Mouse (Mus musculus) gastrocnemius, postnatal 14 days (tissue): ENCODE results near the gene Abca1. TPM values are rescaled to one million over a fixed set of nuclear protein-coding genes. Genes with fewer than 3 reads are reported as not detected.

Source experiments
- DNase-seq: peaks from one replicate; pipeline ENCODE4 v3.0.0; 2021; ENCODE audit warnings: mixed read lengths
- intact Hi-C: fragments of 180-260 bp; cut with DNase I; formaldehyde crosslinking; loops from one replicate; pipeline ENCODE4 v1.15.1; 2025; ENCODE audit warnings: low total_unique reads
- total RNA-seq, 2 experiments: library from RNA; stranded (reverse); gene quantifications; 2 replicates each; pipeline ENCODE4 v1.2.3; 2021

The Abca1 gene
- total RNA-seq, 2 experiments from 2014 or later: 14.7 to 25.4 TPM

DNA sequence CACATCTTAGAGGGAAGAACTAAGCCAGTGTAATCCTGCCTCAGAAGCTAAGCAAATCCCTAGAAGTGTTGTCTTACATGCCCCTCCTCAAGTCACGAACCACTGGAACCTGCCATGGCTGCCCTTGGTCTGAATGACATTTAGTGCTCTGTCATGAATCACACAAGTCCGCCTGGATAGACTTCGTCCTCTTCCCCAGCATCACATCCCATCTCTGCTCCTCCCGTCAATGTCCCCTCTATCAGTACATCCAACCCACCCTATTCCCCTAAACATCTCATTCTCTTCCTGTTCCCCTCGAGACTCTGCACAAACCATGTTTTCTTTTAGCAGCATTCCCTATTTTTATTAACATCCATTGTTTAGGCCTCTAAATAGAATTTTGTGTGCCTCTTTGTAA, 58.4 kb downstream of the Abca1 start:
- intact Hi-C loops: no loop called here
- no peak for DNase-seq

DNA sequence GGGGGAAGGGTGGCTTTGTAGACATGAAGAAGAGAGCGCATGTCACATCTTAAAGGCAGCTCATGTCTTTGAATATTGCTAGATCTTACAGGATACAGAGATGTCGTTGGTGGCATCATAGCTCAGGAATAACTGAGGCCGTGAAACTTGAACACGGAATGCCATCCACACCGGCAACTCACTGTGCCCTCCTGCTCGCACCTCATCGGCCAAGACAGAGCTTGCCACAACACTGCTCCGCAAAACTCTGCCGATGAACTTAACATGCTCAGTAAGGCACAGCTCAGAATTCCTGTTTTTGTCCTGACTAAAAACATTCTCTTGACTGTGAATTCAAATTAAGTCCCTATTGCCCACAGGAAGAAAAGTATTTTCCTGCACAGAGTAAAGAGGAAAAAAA, 59.2 kb downstream of the Abca1 start:
- intact Hi-C loops: no loop called here
- DNase-seq: no peak

DNA sequence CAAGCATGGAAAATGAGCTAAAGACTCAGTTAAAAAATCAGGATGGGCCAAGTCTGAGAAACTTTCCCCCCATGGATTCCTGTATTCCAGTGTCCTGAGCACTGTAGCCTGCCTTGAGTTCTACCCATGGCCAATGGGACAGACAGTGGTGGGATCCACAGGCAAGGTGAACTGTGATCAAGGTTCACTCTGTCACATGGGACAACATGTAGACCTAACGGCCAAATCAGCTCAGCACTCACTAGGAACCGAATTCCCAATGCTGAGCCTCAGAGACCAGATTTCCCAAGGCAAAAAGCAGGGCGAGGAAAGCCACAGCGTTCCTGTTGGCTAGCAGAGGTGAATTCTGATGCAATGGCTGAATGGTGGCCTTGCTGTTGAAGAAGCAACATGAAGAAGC, 64.8 kb downstream of the Abca1 start:
- intact Hi-C loops: no loop called here
- DNase-seq: no peak

DNA sequence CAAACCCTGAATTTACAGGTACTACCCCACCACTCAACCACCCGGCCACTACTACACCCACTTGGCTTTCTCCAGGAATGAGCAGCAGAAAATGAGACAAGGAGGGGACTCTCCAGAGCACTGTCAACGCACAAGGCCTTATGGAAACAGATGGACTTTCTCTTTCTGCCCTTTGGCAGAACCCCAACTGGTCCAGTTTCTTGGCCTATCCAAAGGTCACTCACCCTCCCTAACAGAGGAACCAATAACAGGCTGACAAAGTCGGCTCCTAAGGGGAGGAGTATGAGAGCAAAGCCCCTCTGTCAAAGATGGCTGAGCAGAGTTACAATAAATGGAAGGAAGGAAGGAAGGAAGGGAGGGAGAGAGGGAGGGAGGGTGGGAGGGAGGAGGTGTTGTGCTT, 65.4 kb downstream of the Abca1 start:
- intact Hi-C loops: no loop called here
- DNase-seq: no peak

DNA sequence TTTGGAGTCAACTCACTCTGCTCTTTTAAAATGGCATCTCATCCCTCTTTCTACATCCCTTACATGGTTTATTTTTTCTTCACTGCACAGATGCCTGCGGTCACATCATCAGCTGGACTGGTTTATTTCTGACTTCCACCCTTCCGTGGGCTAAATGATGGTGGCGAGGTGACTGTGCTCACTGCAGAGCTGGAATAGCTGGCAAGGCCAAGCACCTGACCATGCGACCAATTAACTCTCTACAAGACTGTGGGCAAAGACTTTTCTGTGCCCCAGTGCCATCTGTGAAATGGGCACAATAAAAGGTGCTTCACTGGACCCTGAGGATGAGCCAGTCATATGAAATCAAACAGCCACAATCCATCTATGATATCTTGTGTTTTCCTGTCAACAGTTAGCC, 66.1 kb downstream of the Abca1 start:
- intact Hi-C loops: no loop called here
- DNase-seq: no peak

DNA sequence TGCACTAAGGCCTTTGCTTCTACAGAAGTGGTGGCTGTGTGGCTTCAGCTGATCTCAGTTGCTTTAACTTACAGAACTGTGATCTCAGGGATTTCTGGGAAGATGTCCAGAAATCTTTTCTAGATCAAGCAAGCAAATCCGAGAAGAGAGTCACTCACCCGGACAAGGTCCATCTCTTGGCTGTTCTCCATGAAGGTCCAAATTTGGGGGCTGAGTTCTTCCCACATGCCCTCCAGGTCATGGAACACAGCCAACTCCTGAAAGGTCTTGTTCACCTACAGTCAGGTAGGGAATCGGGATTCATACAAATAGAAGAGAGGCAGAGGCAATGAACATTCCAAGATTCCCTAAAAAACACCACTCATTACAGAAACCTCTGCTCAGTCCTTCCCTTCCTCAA, 70.1 kb downstream of the Abca1 start:
- intact Hi-C loops: no loop called here
- DNase-seq: no peak

DNA sequence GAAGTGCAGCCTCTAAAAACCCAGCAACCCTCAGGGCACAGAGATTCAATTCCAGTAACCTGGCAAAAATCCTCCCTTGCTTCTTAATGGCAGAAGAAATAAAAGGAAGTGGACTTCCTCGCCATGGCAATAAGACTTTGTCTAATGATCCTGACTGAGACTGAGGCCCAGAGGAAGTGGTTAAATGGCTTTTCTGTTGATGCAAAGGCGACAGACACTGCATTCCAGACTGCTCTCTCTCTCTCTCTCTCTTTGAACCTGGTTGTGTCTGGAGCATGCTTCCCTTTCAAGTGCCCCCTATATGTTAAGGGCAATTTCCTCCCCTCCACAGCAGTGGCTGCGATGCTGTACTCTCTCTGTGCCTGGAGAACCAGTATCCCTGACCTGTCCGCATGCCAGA, 70.7 kb downstream of the Abca1 start:
- intact Hi-C loops: no loop called here
- no peak for DNase-seq

DNA sequence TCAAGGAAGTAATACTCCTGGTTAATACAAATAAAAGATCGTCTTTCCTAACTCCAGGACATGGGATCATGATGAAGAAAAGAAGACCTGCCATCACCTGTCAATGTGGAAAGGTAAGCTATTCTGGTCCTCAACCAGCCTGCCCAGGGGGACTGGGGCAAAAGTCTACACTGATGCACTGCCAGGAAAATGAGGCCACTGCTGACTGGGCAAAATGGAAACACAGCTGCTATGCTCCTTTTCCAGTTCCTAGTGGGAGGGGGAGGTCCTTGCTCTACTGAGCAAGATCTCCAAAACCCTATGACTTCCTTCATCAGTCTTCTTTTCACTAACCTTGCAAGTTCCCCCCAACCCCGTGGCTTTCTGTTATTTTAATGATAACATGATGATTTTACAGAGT, 73.1 kb downstream of the Abca1 start:
- intact Hi-C loops: no loop called here

DNA sequence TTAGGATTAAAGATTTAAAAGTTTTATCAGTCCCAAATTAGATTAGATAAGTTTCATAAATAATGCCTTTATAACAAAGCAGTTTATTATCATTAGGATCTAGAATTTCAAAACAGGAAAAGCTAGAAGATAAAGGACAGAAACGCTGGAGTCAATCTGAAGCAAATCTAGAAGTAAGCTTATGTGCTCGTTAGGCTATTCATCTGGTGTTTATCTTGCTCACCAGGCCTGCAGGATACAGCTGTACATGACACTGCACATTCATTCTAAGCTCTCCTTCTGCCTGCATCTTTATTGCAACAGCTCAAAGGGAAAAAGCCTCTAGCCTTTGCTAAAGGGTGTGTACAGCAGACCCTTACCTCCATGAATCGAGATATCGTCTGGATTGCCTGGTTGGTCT, 74.1 kb downstream of the Abca1 start:
- intact Hi-C loops: no loop called here
- no peak for DNase-seq

More for the DNA sequence above, 73.1 kb downstream of the Abca1 start:
- DNase-seq: no peak

DNA sequence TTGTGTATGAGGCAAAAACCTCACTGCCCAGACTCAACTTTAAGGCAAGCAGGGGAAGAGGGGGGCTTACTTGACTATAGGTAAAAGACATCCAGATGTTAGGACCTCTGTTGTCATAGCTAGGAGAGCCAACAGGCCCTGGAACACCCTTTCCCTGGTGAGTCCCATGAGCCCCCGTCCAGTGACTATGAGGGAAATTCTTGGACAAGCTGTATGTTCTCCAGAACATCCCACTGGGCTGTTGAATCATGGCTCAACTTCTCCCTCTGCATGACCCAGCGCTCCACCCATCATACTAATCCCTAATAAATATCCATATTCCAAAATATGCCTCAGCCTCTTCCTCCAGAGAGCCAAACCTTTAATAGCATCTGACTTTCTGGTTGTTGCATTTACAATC, 76.6 kb downstream of the Abca1 start:
- intact Hi-C loops: no loop called here
- peak; percentile 19 for DNase-seq

DNA sequence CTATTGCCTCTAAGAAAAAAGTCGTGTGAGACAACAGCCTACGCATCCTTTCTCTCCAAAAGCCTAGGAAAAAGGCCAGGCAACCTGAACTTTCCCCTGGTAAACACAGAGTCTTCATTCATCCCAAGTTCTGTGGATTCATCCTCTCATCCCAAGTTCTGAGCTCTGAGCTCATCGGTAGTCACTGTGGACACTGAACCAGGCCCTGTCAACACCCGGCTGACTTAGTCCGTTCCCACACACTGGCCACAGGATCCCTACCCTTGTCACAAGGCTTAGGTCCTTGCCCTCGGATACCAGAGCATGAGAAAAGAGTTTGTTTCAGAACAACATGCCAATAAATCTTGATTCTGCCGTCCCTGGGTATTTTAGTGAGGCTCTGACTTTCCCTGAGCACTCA, 77.2 kb downstream of the Abca1 start:
- no peak for DNase-seq
- intact Hi-C loops: no loop called here

DNA sequence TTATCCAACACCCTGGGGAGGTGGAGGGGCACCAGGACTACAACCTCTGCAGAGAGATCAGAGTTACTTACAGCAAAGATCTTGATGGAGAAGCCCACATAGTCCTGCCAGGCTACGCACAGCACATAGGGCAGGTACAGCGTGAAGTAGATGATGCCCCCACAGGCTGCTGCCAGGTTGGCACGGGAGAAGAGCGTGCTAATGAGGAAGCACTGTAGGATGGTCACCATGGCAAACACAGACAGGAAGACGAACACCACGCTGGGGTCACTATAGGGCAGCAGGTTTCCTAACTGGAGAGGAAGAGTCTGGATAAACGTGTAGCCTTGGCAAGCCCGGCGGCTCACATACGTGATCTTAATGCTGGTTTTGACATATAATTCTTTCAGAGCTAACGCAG, 77.8 kb downstream of the Abca1 start:
- DNase-seq: no peak
- intact Hi-C loops: no loop called here

DNA sequence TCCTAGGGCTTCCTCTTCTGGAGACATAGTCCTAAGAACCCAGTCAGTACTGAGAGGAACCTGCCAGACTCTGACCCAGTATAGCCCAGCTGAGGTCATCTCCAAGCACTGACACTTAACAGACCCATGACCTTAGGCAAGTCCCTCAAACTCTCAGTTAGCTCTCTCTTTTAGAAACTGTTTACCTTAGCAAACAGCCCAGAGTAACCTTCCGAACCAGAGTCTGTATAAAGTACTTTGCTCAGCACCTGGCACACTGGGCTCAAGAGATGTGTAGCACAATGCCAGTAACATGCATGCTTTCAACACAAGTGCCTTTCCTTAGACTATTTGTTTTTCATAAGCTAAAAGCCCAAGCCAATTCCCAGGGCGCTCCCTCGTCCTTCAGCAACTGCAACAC, 79.4 kb downstream of the Abca1 start:
- intact Hi-C loops: no loop called here
- no peak for DNase-seq

DNA sequence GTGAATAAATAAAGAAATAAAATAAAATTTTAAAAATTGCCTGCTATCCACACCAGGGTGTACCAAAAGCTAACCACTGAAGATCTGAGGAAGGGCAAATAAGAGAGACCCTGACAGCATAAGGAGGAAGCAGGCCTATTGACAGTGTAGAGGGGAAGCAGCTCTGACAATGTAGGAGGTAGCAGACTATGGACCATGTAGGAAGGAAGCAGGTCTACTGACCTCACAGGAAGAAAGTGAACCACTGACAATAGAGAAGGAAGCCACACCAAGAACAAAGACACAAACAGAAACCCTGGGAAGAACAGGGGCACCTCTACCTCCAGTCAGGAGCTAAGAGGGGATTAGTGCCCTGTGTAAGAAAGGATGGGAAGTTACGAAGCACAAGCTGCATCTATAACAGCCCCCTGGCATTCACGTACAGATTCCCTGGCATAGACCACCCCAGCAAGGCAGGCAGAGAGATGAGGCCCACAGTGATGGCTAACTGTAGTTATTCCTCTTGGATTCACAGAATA, 80.8 kb downstream of the Abca1 start:
- DNase-seq: no peak
- intact Hi-C loops: no loop called here

DNA sequence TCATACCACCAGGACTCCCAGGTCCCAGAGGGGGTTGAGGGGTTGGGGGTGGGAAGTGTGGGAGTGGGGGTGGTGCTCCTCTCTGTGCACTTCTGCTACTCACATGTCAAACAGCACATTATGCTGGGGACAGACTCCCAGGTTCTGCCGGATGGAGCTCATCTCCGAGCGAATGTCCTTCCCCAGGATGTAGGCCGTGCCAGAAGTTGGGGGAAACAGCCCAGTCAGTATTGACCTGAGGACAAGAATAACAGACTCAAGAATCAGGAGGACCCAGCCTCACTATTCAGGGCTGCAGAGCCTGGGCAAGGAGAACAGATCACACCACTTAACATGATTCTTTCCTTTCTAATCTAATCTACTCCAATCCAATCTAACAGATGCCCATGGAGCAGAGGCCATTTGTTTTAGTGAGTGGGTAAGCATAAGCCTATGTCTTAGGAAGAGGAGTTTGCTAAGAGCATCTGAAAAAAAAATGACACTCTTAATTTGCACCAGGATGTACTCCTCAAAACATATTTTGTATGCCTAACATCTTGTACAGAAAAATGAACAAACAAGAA, 82.8 kb downstream of the Abca1 start:
- no peak for DNase-seq
- intact Hi-C loops: no loop called here

DNA sequence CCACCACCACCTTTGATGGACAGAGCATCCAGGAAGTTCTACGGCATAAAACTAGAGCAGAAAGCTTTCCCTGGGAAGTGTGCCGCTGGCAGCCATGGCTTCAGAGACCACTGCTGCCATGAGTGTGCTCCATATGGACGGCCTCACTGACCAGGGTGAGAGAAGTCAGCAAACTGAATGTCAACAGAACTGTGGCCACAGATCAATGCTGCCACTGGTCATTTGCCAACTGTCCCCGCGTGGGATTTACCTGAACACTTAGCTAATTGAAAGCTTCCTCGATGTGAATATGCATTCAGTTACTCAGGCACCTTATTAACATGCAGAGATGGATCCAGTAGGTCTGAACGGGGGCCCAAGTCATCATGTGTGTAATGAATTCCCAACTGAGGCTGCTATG, 86.7 kb downstream of the Abca1 start:
- intact Hi-C loops: no loop called here
- no peak for DNase-seq

DNA sequence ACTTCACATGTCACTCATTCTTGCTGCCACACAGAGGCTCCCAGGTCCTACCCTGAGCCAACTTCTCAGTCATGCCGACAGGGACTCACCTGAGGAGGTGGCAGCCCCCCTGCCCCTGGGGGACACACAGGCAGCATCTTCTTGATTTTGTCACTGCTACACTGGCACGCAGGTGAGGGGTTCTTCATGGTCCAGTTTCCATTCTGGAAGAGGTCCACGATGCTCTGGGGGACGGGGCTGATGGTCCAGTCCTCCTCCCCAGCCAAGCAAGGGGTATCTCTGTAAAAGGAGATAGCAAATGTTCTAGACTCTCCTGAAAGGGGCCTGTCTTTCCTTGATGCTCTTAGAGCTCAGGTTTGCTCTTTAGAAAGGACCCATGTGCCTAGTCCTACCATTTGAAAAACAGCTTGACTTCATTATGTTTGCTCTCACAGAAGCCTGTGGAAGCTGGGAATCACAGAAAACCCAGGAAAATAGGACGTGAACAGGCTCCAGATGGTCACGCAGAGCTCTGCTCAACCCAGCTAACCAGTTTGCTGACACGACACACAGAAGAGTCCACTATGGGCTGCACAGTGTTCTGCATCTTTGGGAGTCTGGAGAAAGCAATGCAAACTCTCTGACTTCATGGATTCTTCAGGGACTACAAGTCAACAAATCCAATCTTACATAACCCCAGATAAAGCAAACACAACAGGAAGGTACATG, 97.2 kb downstream of the Abca1 start:
- DNase-seq: no peak
- intact Hi-C loops: no loop called here

DNA sequence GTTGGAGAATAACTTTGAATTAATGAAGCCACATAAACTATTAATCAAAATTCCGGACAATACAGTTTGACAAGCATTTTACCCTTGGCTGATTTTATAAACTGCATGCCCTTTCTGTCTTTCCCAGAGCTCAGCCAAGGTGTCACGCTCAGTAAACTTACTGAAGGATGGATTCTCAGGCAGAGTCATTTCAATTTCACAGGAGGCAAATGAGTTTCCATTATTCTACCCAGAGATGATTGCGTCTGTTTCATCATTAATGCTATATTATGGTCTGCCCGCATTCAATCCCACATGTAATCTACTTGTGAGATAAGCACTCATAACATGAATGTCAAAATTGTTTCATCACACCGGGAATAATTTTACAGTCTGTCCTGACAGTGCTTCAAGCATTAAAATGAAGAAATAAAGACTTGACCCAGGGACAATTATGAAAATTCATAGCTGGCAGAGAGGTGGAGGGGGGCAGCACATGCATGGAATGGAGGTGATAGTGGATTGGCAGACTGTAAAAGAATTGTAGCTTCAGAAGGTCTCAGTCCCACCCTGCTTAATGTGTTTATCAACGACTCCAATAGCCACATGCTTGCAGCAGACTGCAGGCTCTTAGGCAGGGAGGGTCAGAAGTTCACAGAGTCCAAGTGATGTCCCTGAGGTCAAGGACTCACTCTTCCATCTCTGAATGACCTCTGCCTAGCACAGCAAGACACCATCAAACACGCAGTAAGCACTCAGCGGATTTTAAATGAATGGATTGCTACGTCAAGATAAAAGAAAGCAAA, 113.3 kb downstream of the Abca1 start:
- intact Hi-C loops: no loop called here
- DNase-seq: no peak

DNA sequence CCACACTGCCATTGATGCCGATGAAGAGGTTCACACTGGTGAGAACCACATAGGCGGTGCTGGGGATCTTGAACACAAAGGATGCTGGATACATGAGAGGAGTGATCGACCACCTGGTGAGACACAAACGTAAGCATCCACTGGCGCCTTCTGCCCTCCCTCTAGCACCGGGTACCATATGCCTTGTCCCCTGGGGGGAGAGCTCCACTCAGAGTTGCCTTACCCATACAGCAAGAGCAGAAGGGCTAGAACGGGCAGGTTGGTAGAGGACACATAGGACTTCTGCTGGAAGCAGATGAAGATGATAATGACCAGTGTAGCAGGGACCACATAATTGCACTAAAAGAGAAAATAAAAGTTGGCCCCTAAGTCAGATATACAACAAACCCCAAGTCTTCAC, 113.9 kb downstream of the Abca1 start:
- no peak for DNase-seq
- intact Hi-C loops: no loop called here

DNA sequence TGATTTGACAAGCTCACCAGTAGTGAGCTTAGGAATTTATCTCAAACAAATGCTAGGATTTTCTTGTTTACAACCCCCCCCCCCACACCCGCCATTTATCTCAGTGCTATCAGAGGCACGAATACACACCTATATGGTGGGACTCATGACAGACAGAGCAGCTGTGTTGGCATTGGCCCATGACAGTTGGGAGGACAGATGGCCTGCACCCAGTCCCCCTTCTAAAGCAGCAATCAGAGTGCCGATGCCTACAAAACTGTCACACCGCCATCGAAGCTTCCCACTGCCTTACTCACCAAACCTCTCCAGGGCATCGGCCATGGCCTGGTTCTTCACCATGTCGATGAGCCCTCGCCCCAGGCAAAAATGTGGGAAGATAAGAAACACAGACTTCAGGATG, 115.9 kb downstream of the Abca1 start:
- intact Hi-C loops: no loop called here
- no peak for DNase-seq
